Mouse (Mus musculus): ENCODE results near the gene Gphb5.

The Gphb5 gene

GRCm38 (mm10) chr12:75416681-75417080 is at the start of gene Gphb5:
Gphb5 (minus strand) TSS chr12:75416781.
- no peak for DNase-seq (ENCODE audit: low read depth, low spot score)

- no peak for DNase-seq (ENCODE audit: low read depth, low spot score)
These were observed 49.6 kb upstream of the Gphb5 start for GRCm38 (mm10) chr12:75466206-75466605.

- DNase-seq (ENCODE audit: low read depth, low spot score): peak; percentile 59
These were observed 47.6 kb upstream of the Gphb5 start for GRCm38 (mm10) chr12:75464016-75464769.

- DNase-seq (ENCODE audit: low read depth, low spot score): no peak
These were observed 44.0 kb upstream of the Gphb5 start for GRCm38 (mm10) chr12:75460561-75460960.

- DNase-seq (ENCODE audit: low read depth, low spot score): no peak
These were observed 43.1 kb upstream of the Gphb5 start for GRCm38 (mm10) chr12:75459656-75460055.

- no peak for DNase-seq (ENCODE audit: low read depth, low spot score)
These were observed 36.9 kb upstream of the Gphb5 start for GRCm38 (mm10) chr12:75453441-75453840.

- DNase-seq (ENCODE audit: low read depth, low spot score): peak; percentile 42
These were observed 36.4 kb upstream of the Gphb5 start for GRCm38 (mm10) chr12:75453027-75453426.

- no peak for DNase-seq (ENCODE audit: low read depth, low spot score)
These were observed 34.0 kb upstream of the Gphb5 start for GRCm38 (mm10) chr12:75450592-75450991.

- peak; percentile 37 for DNase-seq (ENCODE audit: low read depth, low spot score)
These were observed 33.4 kb upstream of the Gphb5 start for GRCm38 (mm10) chr12:75450011-75450410.

GRCm38 (mm10) chr12:75449475-75449966 is 32.9 kb upstream of the Gphb5 start:
- DNase-seq (ENCODE audit: low read depth, low spot score): no peak

- DNase-seq (ENCODE audit: low read depth, low spot score): no peak
These were observed 32.3 kb upstream of the Gphb5 start for GRCm38 (mm10) chr12:75448921-75449320.

- no peak for DNase-seq (ENCODE audit: low read depth, low spot score)
These were observed 29.7 kb upstream of the Gphb5 start for GRCm38 (mm10) chr12:75446245-75446644.

- DNase-seq (ENCODE audit: low read depth, low spot score): peak; percentile 90
These were observed 15.8 kb upstream of the Gphb5 start for GRCm38 (mm10) chr12:75432400-75432799.

- no peak for DNase-seq (ENCODE audit: low read depth, low spot score)
These were observed 13.3 kb upstream of the Gphb5 start for GRCm38 (mm10) chr12:75429685-75430396.

- no peak for DNase-seq (ENCODE audit: low read depth, low spot score)
These were observed 12.1 kb upstream of the Gphb5 start for GRCm38 (mm10) chr12:75428719-75429118.

GRCm38 (mm10) chr12:75425882-75426281 is 9.3 kb upstream of the Gphb5 start:
- no peak for DNase-seq (ENCODE audit: low read depth, low spot score)

GRCm38 (mm10) chr12:75424817-75425216 is 8.2 kb upstream of the Gphb5 start:
- no peak for DNase-seq (ENCODE audit: low read depth, low spot score)

GRCm38 (mm10) chr12:75424359-75424758 is 7.8 kb upstream of the Gphb5 start:
- no peak for DNase-seq (ENCODE audit: low read depth, low spot score)

- DNase-seq (ENCODE audit: low read depth, low spot score): peak; percentile 38
These were observed 1.6 kb downstream of the Gphb5 start for GRCm38 (mm10) chr12:75414991-75415390.

GRCm38 (mm10) chr12:75412964-75413363 is 3.6 kb downstream of the Gphb5 start:
- DNase-seq (ENCODE audit: low read depth, low spot score): peak; percentile 34

GRCm38 (mm10) chr12:75397077-75397476 is 19.5 kb downstream of the Gphb5 start:
- no peak for DNase-seq (ENCODE audit: low read depth, low spot score)

GRCm38 (mm10) chr12:75396616-75397015 is 20.0 kb downstream of the Gphb5 start:
- DNase-seq (ENCODE audit: low read depth, low spot score): no peak

All from R1 (cell line).